Mouse (Mus musculus) megakaryocyte-erythroid progenitor cell, adult 5-6 weeks (primary cell): Measurements from ENCODE around the gene Pqlc2. TPM values are rescaled to one million over a fixed set of nuclear protein-coding genes. Genes with fewer than 3 reads are reported as not detected.

ENCODE experiments used
- ATAC-seq: replicated peaks from 2 replicates; pipeline ENCODE4 v1.8.0; 2016; ENCODE audit warnings: mild to moderate bottlenecking, inconsistent platforms; ENCODE audit not compliant: severe bottlenecking, poor library complexity, low FRiP score, low TSS enrichment
- total RNA-seq, 2 experiments: library from RNA; stranded (forward) in 1 of 2; stranded (reverse) in 1 of 2; fragments of 200-1000, 215-1000 nt in 1 of 2; fragments of >200 nt in 1 of 2; fragmentation: Nextera tagmentation in 1 of 2; gene quantifications; 2 replicates each; pipeline ENCODE4 v1.2.3; 2014 to 2017

Gene Pqlc2
- total RNA-seq (2014; fragmentation: Nextera tagmentation) (2.3 and 3.1 TPM in 2 replicates), total RNA-seq (2017) (4.0 and 6.6 TPM in 2 replicates)

- ATAC-seq = peak; percentile 76
Observed at GRCm38 (mm10) chr4:139310171-139310898, at the start of gene Pqlc2, which contains the start of gene Akr7a5. Gene Pqlc2 (minus strand): TSS chr4:139310708. Gene Akr7a5 (plus strand): TSS chr4:139310744.

GRCm38 (mm10) chr4:139357211-139357610 is 46.7 kb upstream of the Pqlc2 start:
- no peak for ATAC-seq

DNA sequence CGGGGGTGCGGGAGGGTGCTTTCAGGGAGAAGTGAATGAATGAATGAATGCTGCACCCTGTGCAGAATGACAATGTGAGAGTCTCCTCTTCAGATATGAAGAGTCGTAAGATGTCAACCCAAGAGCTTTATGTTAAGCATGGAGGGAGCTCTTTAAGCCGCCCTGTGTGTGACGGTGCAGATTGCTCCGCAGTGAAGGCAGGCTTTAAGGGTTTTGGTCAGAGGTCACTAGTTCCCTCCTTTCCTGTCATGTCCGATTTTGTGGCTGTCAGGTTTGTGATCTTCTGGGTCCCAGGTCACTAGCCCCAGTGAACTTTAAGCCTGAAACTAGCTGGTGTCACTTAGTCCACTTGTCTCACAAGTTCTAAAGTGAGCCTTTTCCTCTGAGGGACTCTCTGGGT is 42.3 kb upstream of the Pqlc2 start:
- peak; percentile 36 for ATAC-seq

DNA sequence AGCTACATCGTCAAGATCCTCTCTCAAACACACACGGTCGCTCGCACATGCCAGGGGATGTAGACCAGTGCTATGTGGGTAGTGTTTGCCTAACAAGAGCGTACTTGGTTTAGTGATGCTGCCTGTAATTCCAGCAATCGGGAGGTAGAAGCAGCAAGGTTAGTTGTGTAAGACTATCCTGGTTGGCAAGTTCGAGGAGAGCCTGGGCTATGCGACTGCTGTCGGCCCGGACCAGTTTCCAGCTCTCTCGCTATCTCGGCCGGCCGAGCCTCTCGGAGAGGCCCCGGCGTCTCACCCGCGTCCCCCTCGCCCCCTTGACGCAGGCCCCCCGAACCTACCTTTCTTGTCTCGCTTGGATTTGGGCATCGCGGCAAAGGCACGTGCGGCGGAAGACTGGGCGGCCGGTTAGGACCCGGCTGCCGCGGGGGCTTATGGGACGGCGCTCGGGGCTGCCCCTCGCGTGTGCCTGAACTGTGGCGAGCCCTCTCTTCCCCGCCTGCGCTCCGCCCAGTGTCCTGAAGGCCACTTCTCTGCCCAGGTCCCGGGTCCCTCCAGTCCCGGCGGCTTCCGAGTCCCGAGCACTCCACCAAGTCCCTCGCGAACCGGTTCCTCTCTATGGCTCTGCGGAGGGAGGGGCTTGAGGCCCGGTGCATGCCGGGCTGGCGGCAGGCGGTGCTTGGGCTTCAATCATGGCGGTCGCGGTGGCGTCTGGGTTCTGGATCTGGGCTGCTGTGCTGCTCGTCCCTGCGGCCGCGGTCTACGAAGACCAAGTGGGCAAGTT is 41.6 kb upstream of the Pqlc2 start, which contains the start of the genes Mrto4, Emc1 and Ubr4:
Gene Mrto4, minus strand, starts transcription at position 646 of the 781 bp plus-strand sequence.
Gene Emc1, plus strand, starts transcription at position 657 of the 781 bp plus-strand sequence.
Gene Ubr4, plus strand, starts transcription at position 679 of the 781 bp plus-strand sequence.
- peak; percentile 89 for ATAC-seq

- ATAC-seq = no peak
Observed at GRCm38 (mm10) chr4:139345416-139346019, 35.0 kb upstream of the Pqlc2 start.

DNA sequence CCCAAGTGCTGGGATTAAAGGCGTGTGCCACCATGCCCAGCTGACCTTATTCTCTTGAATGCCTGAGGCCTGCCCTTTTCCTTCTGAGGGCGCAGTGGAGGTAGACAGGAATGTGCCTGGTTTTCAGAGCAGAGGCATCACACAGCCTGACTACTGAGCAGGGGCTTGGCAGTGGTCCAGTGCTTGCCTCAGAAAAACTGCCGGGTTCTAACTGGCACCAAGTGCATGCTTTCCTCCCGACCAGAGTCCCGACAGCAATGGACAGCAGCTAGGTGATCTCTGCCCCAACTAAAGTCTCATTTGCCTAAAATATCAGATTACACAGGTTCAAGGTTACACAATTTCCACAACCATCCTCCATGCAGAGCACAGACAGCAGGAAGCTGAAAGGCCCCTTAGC is 33.2 kb upstream of the Pqlc2 start:
- ATAC-seq = no peak

GRCm38 (mm10) chr4:139341556-139342233 is 31.2 kb upstream of the Pqlc2 start:
- ATAC-seq = peak; percentile 43

- no peak for ATAC-seq
Observed at GRCm38 (mm10) chr4:139340835-139341234, 30.3 kb upstream of the Pqlc2 start.

DNA sequence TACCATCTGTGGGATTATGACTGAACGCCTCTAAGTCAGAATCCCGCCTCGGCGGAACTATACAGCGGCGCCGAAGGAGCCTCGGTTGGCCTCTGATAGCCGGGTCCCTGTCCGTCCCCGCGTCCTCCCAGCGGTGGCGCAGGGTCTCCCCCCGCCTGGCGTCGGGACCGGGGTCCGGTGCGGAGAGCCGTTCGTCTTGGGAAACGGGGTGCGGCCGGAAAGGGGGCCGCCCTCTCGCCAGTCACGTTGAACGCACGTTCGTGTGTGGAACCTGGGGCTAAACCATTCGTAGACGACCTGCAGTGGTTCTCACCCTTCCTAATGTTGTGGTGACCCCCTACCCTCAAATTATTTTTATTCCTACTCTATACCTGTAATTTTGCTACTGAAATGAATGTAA is 27.6 kb upstream of the Pqlc2 start:
- no peak for ATAC-seq

GRCm38 (mm10) chr4:139336822-139337483 is 26.4 kb upstream of the Pqlc2 start:
- ATAC-seq = peak; percentile 65

DNA sequence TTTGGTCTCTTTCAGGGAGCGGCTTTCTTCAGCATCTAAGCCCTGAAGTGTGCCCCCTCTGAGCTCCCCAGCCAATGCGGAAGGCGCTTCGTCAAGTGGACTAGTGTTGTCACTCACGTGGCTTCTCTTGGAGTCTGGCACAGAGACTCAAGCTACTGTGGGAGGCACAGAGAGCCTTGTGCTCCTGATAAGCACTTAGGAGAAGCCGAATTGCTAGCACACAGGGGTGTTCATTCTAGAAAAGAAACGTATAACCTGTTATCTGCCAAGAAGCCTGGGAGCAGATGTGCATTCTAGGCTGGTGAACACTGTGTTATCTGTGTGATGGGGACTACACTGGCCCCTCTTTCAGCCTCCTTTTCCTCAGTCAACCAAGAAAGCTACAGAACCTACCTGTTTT is 25.0 kb upstream of the Pqlc2 start:
- ATAC-seq = peak; percentile 89

- ATAC-seq = no peak
Observed at GRCm38 (mm10) chr4:139334631-139335295, 24.3 kb upstream of the Pqlc2 start.

- ATAC-seq = peak; percentile 93
Observed at GRCm38 (mm10) chr4:139330605-139331004, 20.1 kb upstream of the Pqlc2 start.

DNA sequence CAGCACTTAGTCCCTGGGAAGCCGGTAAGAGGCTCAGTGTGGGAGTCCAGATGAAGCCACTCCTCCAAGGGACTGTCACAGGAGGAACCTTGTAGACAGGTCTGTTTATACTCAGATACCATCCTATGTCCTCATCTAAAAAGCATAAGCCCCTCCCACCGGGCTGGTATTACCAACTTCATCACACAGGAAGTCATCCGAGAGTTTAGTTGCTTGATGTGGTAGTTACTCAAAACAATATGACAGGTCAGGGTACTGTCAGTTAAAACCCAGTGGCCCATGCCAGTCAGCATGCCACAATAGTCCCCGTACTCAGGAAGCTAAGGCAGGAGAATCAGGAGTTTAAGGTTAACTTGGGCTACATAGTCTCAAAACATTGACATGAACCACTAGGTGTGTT is 9.2 kb upstream of the Pqlc2 start:
- ATAC-seq = no peak

DNA sequence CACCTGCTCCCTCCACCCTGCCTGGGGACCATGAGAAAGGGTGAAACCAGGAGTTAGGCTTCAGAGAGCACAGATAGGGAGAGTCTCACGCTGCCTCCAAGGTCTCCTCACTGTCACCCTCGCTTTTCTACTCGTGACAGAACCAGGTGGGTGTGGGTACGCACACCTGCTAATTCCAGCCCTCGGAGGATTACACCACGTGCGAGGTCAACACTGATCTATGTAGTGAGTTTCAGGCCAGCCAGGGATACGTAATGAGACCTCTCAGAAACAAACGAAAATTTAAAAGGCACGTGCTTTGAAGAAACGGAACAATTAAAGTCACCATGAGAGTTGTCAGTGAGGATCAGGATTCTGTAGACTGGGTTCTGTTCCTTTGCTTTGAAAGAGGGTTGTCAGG is 7.9 kb upstream of the Pqlc2 start:
- ATAC-seq = no peak

GRCm38 (mm10) chr4:139312632-139313031 is 2.1 kb upstream of the Pqlc2 start:
- ATAC-seq = no peak

DNA sequence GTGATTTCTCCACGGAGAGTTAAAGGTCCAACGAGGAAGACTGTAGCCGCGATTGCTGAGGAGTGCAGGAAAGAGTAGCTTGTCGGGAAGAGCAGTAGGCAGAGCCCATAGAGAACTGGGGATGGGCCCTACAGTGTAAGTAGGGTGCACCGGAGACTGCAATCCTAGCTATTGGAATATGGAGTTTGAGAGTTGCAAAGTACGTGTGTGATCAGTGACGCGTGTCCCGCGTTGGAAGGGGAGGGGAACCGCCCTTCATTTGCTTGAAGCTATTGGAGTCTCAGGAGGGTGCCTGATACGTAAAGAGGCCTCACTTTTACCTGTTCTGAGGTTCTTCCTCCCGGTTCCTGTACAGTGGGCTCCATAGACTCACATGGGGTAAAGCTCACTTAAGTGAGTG is 1.2 kb upstream of the Pqlc2 start:
- no peak for ATAC-seq

- 0 out of 2 replicates have a peak, but pooled peaks have one; percentile 5 for ATAC-seq
Observed at GRCm38 (mm10) chr4:139310899-139311701, 592 bp upstream of the Pqlc2 start.
